Mouse (Mus musculus): ENCODE measurements around the gene Rsc1a1. TPM values are rescaled to one million over a fixed set of nuclear protein-coding genes. Genes with fewer than 3 reads are reported as not detected.
A peak's percentile ranks its signal among the peaks of the same experiment; 100 is the strongest.

The Rsc1a1 gene
- polyA plus RNA-seq, 1 experiment from 2014 or later = not detected

DNA sequence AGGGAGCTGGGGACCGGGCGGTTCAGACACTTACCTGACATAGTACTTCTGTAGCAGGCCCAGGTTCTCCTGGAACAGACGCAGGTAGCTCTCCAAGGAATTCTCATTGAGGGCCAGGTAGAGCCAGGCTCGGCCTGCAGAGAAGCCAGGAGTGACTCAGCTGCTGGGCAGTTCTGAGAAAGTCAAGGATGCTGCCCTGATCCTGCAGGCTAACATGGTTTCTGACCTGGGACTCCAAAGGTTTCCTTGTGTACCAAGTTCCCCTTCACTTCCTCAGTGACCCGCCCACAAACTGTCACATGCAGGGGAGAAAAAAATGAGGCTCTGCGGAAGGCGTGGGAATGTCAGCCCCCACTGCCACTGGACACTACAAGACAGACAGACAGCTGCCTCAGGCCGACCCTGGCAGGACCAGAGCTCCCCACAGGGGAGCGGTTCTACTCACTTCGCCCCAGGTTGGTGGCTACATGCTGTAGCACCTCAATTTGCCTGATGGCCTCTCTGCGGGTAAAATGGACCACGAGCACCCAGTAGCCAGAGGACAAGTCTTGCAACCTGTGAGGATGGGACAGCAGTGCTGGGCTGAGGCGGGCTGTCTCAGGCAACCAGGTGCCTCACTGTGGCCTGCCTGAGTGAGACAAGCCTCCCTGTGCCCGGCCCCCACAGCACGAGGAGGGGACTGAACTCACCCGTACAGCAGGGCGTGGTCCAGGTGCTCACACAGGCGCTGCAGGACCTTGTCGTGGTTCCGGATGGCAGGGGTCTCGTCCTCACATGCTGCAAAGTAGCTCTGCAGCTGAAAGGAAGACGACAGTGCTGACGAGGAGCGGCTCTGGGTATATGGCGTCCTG, 43.2 kb downstream of the Rsc1a1 start:
- Histone ChIP-seq H3K4me2 (ENCODE audit: low read depth, low read length) (no peak overlapping the region), H3K4me3 (ENCODE audit: low read length) (no peak overlapping the region), H3K36me3 (ENCODE audit: control insufficient read depth, insufficient read depth) (peaks cover 35% of the 10 kb centered on the region), H3K27me3 (ENCODE audit: control insufficient read depth, insufficient read depth, low read length) (no peaks in the 10 kb centered on the region), H3K4me1 (ENCODE audit: control insufficient read depth, insufficient read depth, low read length) (peaks cover 29% of the 10 kb centered on the region), H3K9me3 (replicated peaks; ENCODE audit: control insufficient read depth, low read length) (no peaks in the 10 kb centered on the region), H3K27ac (ENCODE audit: low read length) (peak overlapping the region; percentile 99), H3K9ac (ENCODE audit: low read length) (peak overlapping the region; percentile 68)
- no peak for ATAC-seq (replicated peaks; ENCODE audit: extremely low read depth, insufficient read depth, low FRiP score)
- WGBS = 84% methylated on average over 25 of the region's 25 CpGs

GRCm38 (mm10) chr4:141641353-141641771, 44.0 kb downstream of the Rsc1a1 start:
- H3K27me3 ChIP-seq (ENCODE audit: control insufficient read depth, insufficient read depth, low read length) = no peaks in the 10 kb centered on the region
- H3K9me3 ChIP-seq (replicated peaks; ENCODE audit: control insufficient read depth, low read length) = no peaks in the 10 kb centered on the region
- peaks cover 29% of the 10 kb centered on the region for H3K4me1 ChIP-seq (ENCODE audit: control insufficient read depth, insufficient read depth, low read length)
- H3K4me2 ChIP-seq (ENCODE audit: low read depth, low read length) = no peak overlapping the region
- H3K9ac ChIP-seq (ENCODE audit: low read length) = peak overlapping the region; percentile 68
- ATAC-seq (replicated peaks; ENCODE audit: extremely low read depth, insufficient read depth, low FRiP score) = no peak
- no peak overlapping the region for H3K4me3 ChIP-seq (ENCODE audit: low read length)
- peak overlapping the region; percentile 99 for H3K27ac ChIP-seq (ENCODE audit: low read length)
- H3K36me3 ChIP-seq (ENCODE audit: control insufficient read depth, insufficient read depth) = peaks cover 39% of the 10 kb centered on the region
- 75% methylated on average over 7 of the region's 7 CpGs for WGBS

GRCm38 (mm10) chr4:141639474-141639873, 45.9 kb downstream of the Rsc1a1 start:
- no peak overlapping the region for H3K9ac ChIP-seq (ENCODE audit: low read length)
- no peaks in the 10 kb centered on the region for H3K9me3 ChIP-seq (replicated peaks; ENCODE audit: control insufficient read depth, low read length)
- ATAC-seq (replicated peaks; ENCODE audit: extremely low read depth, insufficient read depth, low FRiP score) = no peak
- H3K4me3 ChIP-seq (ENCODE audit: low read length) = no peak overlapping the region
- no peaks in the 10 kb centered on the region for H3K27me3 ChIP-seq (ENCODE audit: control insufficient read depth, insufficient read depth, low read length)
- peaks cover 29% of the 10 kb centered on the region for H3K4me1 ChIP-seq (ENCODE audit: control insufficient read depth, insufficient read depth, low read length)
- 75% methylated on average over 11 of the region's 11 CpGs for WGBS
- peaks cover 45% of the 10 kb centered on the region for H3K36me3 ChIP-seq (ENCODE audit: control insufficient read depth, insufficient read depth)
- no peak overlapping the region for H3K27ac ChIP-seq (ENCODE audit: low read length)
- H3K4me2 ChIP-seq (ENCODE audit: low read depth, low read length) = no peak overlapping the region

- WGBS = 93% methylated on average over 5 of the region's 5 CpGs
Observed at GRCm38 (mm10) chr4:141636693-141637092, 48.7 kb downstream of the Rsc1a1 start.

GRCm38 (mm10) chr4:141635991-141636390, 49.4 kb downstream of the Rsc1a1 start:
- no peak overlapping the region for H3K4me2 ChIP-seq (ENCODE audit: low read depth, low read length)
- ATAC-seq (replicated peaks; ENCODE audit: extremely low read depth, insufficient read depth, low FRiP score) = no peak
- 86% methylated on average over 9 of the region's 9 CpGs for WGBS
- no peaks in the 10 kb centered on the region for H3K4me1 ChIP-seq (ENCODE audit: control insufficient read depth, insufficient read depth, low read length)
- 0 out of 2 replicates have a peak, but pooled peaks cover 2% of the 10 kb centered on the region for H3K9me3 ChIP-seq (replicated peaks; ENCODE audit: control insufficient read depth, low read length)
- H3K36me3 ChIP-seq (ENCODE audit: control insufficient read depth, insufficient read depth) = peaks cover 56% of the 10 kb centered on the region
- no peak overlapping the region for H3K4me3 ChIP-seq (ENCODE audit: low read length)
- H3K9ac ChIP-seq (ENCODE audit: low read length) = no peak overlapping the region
- H3K27me3 ChIP-seq (ENCODE audit: control insufficient read depth, insufficient read depth, low read length) = no peaks in the 10 kb centered on the region
- H3K27ac ChIP-seq (ENCODE audit: low read length) = no peak overlapping the region

More at GRCm38 (mm10) chr4:141636693-141637092, 48.7 kb downstream of the Rsc1a1 start:
- H3K4me2 ChIP-seq (ENCODE audit: low read depth, low read length) = no peak overlapping the region
- H3K36me3 ChIP-seq (ENCODE audit: control insufficient read depth, insufficient read depth) = peaks cover 55% of the 10 kb centered on the region
- H3K27me3 ChIP-seq (ENCODE audit: control insufficient read depth, insufficient read depth, low read length) = no peaks in the 10 kb centered on the region
- no peak for ATAC-seq (replicated peaks; ENCODE audit: extremely low read depth, insufficient read depth, low FRiP score)
- H3K4me3 ChIP-seq (ENCODE audit: low read length) = no peak overlapping the region
- peaks cover 2% of the 10 kb centered on the region for H3K4me1 ChIP-seq (ENCODE audit: control insufficient read depth, insufficient read depth, low read length)
- H3K27ac ChIP-seq (ENCODE audit: low read length) = no peak overlapping the region
- H3K9ac ChIP-seq (ENCODE audit: low read length) = no peak overlapping the region
- H3K9me3 ChIP-seq (replicated peaks; ENCODE audit: control insufficient read depth, low read length) = 0 out of 2 replicates have a peak, but pooled peaks cover 2% of the 10 kb centered on the region

Other genes with a start within 250 kb of the Rsc1a1 start
- not detected in 2 replicates for gene Srarp, start 249.5 kb downstream of the Rsc1a1 start, polyA plus RNA-seq (2015; fragmentation: Nextera tagmentation; extraction: Ambion mirVana)
- gene Zbtb17, start 240.9 kb downstream of the Rsc1a1 start, polyA plus RNA-seq (2015; fragmentation: Nextera tagmentation; extraction: Ambion mirVana) = 22.2 and 26.1 TPM in 2 replicates
- gene Spen, start 147.0 kb downstream of the Rsc1a1 start, polyA plus RNA-seq (2015; fragmentation: Nextera tagmentation; extraction: Ambion mirVana) = 5.2 and 7.1 TPM in 2 replicates
- 46.9 and 49.7 TPM in 2 replicates for gene Fblim1, start 79.5 kb downstream of the Rsc1a1 start, polyA plus RNA-seq (2015; fragmentation: Nextera tagmentation; extraction: Ambion mirVana)
- gene Tmem82, start 67.0 kb downstream of the Rsc1a1 start, polyA plus RNA-seq (2015; fragmentation: Nextera tagmentation; extraction: Ambion mirVana) = 1.1 and 1.7 TPM in 2 replicates
- 1.3 TPM in 2 replicates for gene Slc25a34, start 61.8 kb downstream of the Rsc1a1 start, polyA plus RNA-seq (2015; fragmentation: Nextera tagmentation; extraction: Ambion mirVana)
- 4.9 and 6.2 TPM in 2 replicates for gene Plekhm2, start 20.7 kb downstream of the Rsc1a1 start, polyA plus RNA-seq (2015; fragmentation: Nextera tagmentation; extraction: Ambion mirVana)
- 14.1 and 15.1 TPM in 2 replicates for gene Ddi2, start 37.8 kb upstream of the Rsc1a1 start, polyA plus RNA-seq (2015; fragmentation: Nextera tagmentation; extraction: Ambion mirVana)
- 0.71 and 1.2 TPM in 2 replicates for gene Agmat, start 61.1 kb upstream of the Rsc1a1 start, polyA plus RNA-seq (2015; fragmentation: Nextera tagmentation; extraction: Ambion mirVana)
- 4.4 and 4.5 TPM in 2 replicates for gene Dnajc16, start 105.3 kb upstream of the Rsc1a1 start, polyA plus RNA-seq (2015; fragmentation: Nextera tagmentation; extraction: Ambion mirVana)
- gene Casp9, start 108.0 kb upstream of the Rsc1a1 start, polyA plus RNA-seq (2015; fragmentation: Nextera tagmentation; extraction: Ambion mirVana) = 17.1 and 19.3 TPM in 2 replicates
- 0.63 TPM in 1 of 2 replicates, not detected in the other for gene Cela2a, start 140.6 kb upstream of the Rsc1a1 start, polyA plus RNA-seq (2015; fragmentation: Nextera tagmentation; extraction: Ambion mirVana)
- gene Ctrc, start 160.8 kb upstream of the Rsc1a1 start, polyA plus RNA-seq (2015; fragmentation: Nextera tagmentation; extraction: Ambion mirVana) = not detected in 2 replicates
- gene Efhd2, start 189.3 kb upstream of the Rsc1a1 start, polyA plus RNA-seq (2015; fragmentation: Nextera tagmentation; extraction: Ambion mirVana) = 79.2 and 80.4 TPM in 2 replicates

All from heart, embryonic 16.5 days (tissue).